ENCODE assay signal across 9 mouse cellular contexts in the genomic region with DNA sequence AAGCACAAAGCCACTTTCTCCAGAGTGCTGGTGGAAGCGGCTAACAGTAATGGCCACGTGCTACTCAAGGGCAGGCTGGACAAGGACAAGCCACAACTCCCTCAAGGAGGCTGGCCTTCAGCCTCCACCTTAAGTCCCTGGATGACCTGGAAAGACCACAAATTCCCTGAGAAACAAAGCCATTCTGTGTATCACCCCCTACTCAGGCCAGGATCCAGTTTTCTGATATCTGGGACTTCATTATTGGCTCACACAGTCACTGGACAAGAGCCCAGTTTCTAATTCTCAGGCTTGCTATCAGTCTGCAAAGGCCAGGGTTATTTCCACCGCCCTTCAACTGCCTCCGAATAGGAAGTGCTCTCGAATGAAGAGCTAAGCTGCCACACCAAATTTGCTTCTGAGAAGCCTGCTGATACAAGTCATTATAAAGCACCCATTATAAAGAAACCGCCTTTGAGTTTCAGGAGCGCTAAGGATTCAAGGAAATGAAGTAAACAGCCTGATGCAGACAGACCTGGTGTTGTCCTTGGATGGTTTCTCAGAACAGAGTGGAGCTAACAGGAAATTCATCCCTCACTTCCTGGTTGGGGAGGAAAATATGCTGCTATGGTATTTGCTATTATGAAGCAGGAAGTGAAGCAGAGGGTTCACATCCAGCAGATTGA.
A peak's percentile ranks its signal among the peaks of the same experiment; 100 is the strongest.
DNase-seq lines count a peak whose midpoint lies in the region; ATAC-seq and TF ChIP-seq lines count a peak whose summit lies in the region.
"Had no signal": no experiment of that assay in that cellular context is flagged by ENCODE, and none has a peak within 500 bp of the region (broad histone marks: within the 10 kb centered on the region; RNA-seq: fewer than 3 reads in every experiment).

No protein-coding gene starts in this region.

- no peak for ATAC-seq in forebrain, embryonic 13.5 days
- ATAC-seq in heart, embryonic 15.5 days (replicated peaks; ENCODE audit: insufficient number of reproducible peaks, insufficient read depth, low FRiP score, low read depth), result peak; percentile 81
- ATAC-seq in liver, embryonic 11.5 days (replicated peaks; ENCODE audit: low FRiP score), result no peak; the same call in 1 of the 2 replicates

- no peak for TF ChIP-seq POLR2A in thymus, adult 2 months (IDR thresholded peaks at IDR 0.05; ENCODE audit: control insufficient read depth, extremely low read depth, insufficient read depth, low read length, poor library complexity)

- no peaks in the 10 kb centered on the region for H3K27me3 ChIP-seq in forebrain, embryonic 10.5 days (ENCODE audit: poor library complexity, severe bottlenecking)
- H3K27me3 ChIP-seq in forebrain, embryonic 13.5 days, result no peaks in the 10 kb centered on the region
- no peaks in the 10 kb centered on the region for H3K27me3 ChIP-seq in heart, embryonic 15.5 days
- H3K27me3 ChIP-seq in liver, embryonic 11.5 days (replicated peaks; ENCODE audit: control insufficient read depth, insufficient read depth, low read length), result no peaks in the 10 kb centered on the region
- H3K27me3 ChIP-seq in thymus, adult 2 months (ENCODE audit: control insufficient read depth, insufficient read depth, low read length), result no peaks in the 10 kb centered on the region

- no peaks in the 10 kb centered on the region for H3K9me3 ChIP-seq in forebrain, embryonic 10.5 days
- no peaks in the 10 kb centered on the region for H3K9me3 ChIP-seq in forebrain, embryonic 13.5 days (replicated peaks)
- H3K9me3 ChIP-seq in heart, embryonic 15.5 days (replicated peaks), result 0 out of 2 replicates have a peak, but pooled peaks cover 5% of the 10 kb centered on the region
- no peaks in the 10 kb centered on the region for H3K9me3 ChIP-seq in liver, embryonic 11.5 days (ENCODE audit: control insufficient read depth, low read length)

- DNase-seq in forebrain, embryonic 10.5 days (ENCODE audit: extremely low spot score, low spot score), result no peak
- peak; percentile 85 for DNase-seq in adrenal gland, adult 2 months
- DNase-seq in liver, embryonic 11.5 days (ENCODE audit: low spot score), result no peak
- peak; percentile 76 for DNase-seq in testis, postnatal 14 days (ENCODE audit: low spot score)
- no peak for DNase-seq in embryo, embryonic 11 days
- DNase-seq in thymus, adult 2 months, result no peak

- no peak for TF ChIP-seq CTCF in thymus, adult 2 months (IDR thresholded peaks at IDR 0.05; ENCODE audit: borderline replicate concordance, control insufficient read depth, extremely low read depth, insufficient read depth, low read length, poor library complexity)

- no peak overlapping the region for H3K9ac ChIP-seq in forebrain, embryonic 13.5 days
- no peak overlapping the region for H3K9ac ChIP-seq in heart, embryonic 15.5 days
- H3K9ac ChIP-seq in liver, embryonic 11.5 days (ENCODE audit: low read depth, low read length), result no peak overlapping the region
- H3K9ac ChIP-seq: liver, embryonic 14.5 days had no signal

- no peaks in the 10 kb centered on the region for H3K36me3 ChIP-seq in forebrain, embryonic 10.5 days (replicated peaks)
- H3K36me3 ChIP-seq in forebrain, embryonic 13.5 days (ENCODE audit: poor library complexity, severe bottlenecking), result 0 out of 2 replicates have a peak, but pooled peaks cover 3% of the 10 kb centered on the region
- no peaks in the 10 kb centered on the region for H3K36me3 ChIP-seq in heart, embryonic 15.5 days
- no peaks in the 10 kb centered on the region for H3K36me3 ChIP-seq in liver, embryonic 11.5 days (ENCODE audit: control insufficient read depth, insufficient read depth, low read length)
- no peaks in the 10 kb centered on the region for H3K36me3 ChIP-seq in thymus, adult 2 months (ENCODE audit: control insufficient read depth, insufficient read depth, low read length)

- 0 out of 2 replicates have a peak overlapping the region, but pooled peaks have one; percentile 4 for H3K27ac ChIP-seq in forebrain, embryonic 10.5 days
- H3K27ac ChIP-seq in forebrain, embryonic 13.5 days, result no peak overlapping the region
- H3K27ac ChIP-seq in heart, embryonic 15.5 days, result peak overlapping the region; percentile 90
- peak overlapping the region; percentile 59 for H3K27ac ChIP-seq in liver, embryonic 11.5 days (ENCODE audit: low read depth, low read length)
- no peak overlapping the region for H3K27ac ChIP-seq in thymus, adult 2 months (ENCODE audit: control insufficient read depth, insufficient read depth, low read length)
- H3K27ac ChIP-seq: liver, embryonic 14.5 days had no signal

- WGBS in forebrain, embryonic 10.5 days, result 83% methylated on average over 7 of the region's 7 CpGs
- 69% methylated on average over 7 of the region's 7 CpGs for WGBS in forebrain, embryonic 13.5 days
- 18% methylated on average over 7 of the region's 7 CpGs for WGBS in heart, embryonic 15.5 days
- 52% methylated on average over 7 of the region's 7 CpGs for WGBS in liver, embryonic 11.5 days
- WGBS in thymus, adult 2 months, result 63% methylated on average over 7 of the region's 7 CpGs

- peaks cover 33% of the 10 kb centered on the region for H3K4me1 ChIP-seq in forebrain, embryonic 10.5 days
- H3K4me1 ChIP-seq in forebrain, embryonic 13.5 days, result peaks cover 16% of the 10 kb centered on the region
- H3K4me1 ChIP-seq in heart, embryonic 15.5 days (replicated peaks), result peaks cover 52% of the 10 kb centered on the region
- H3K4me1 ChIP-seq in liver, embryonic 11.5 days (replicated peaks; ENCODE audit: control insufficient read depth, insufficient read depth, low read length), result peaks cover 5% of the 10 kb centered on the region; the same call in 1 of the 2 replicates
- H3K4me1 ChIP-seq in thymus, adult 2 months (replicated peaks; ENCODE audit: control insufficient read depth, insufficient read depth, low read length), result no peaks in the 10 kb centered on the region

- no peak overlapping the region for H3K4me2 ChIP-seq in forebrain, embryonic 13.5 days
- peak overlapping the region; percentile 28; the same call in 1 of the 2 replicates for H3K4me2 ChIP-seq in heart, embryonic 15.5 days
- H3K4me2 ChIP-seq in liver, embryonic 11.5 days, result no peak overlapping the region

- no peak overlapping the region for H3K4me3 ChIP-seq in forebrain, embryonic 10.5 days
- H3K4me3 ChIP-seq in forebrain, embryonic 13.5 days, result no peak overlapping the region
- no peak overlapping the region for H3K4me3 ChIP-seq in heart, embryonic 15.5 days
- H3K4me3 ChIP-seq in liver, embryonic 11.5 days (ENCODE audit: low read depth, low read length), result no peak overlapping the region
- H3K4me3 ChIP-seq in thymus, adult 2 months (ENCODE audit: control insufficient read depth, insufficient read depth, low read length), result no peak overlapping the region

Comparison
In these comparisons a context has a peak if more than half of its experiments do, and no peak if none do; other contexts are left out.
1. H3K27ac ChIP-seq: peak in forebrain, embryonic 10.5 days (single experiment), heart, embryonic 15.5 days (single experiment) and liver, embryonic 11.5 days (single experiment); none in forebrain, embryonic 13.5 days (single experiment) and thymus, adult 2 months (single experiment).
2. DNase-seq: peak in adrenal gland, adult 2 months (single experiment) and testis, postnatal 14 days (single experiment); none in forebrain, embryonic 10.5 days (single experiment), liver, embryonic 11.5 days (single experiment), embryo, embryonic 11 days (single experiment) and thymus, adult 2 months (single experiment).